Mouse (Mus musculus): Measurements from ENCODE around the gene Inpp5k. TPM values are rescaled to one million over a fixed set of nuclear protein-coding genes. Genes with fewer than 3 reads are reported as not detected.

Gene Inpp5k
- polyA plus RNA-seq, 1 experiment from 2014 or later = 20.6 TPM

GRCm38 (mm10) chr11:75653781-75654470, 23.1 kb downstream of the Inpp5k start:
- peak overlapping the region; percentile 38; the same call in 1 of the 2 replicates for H3K9ac ChIP-seq (ENCODE audit: low read depth, low read length)
- peaks cover 11% of the 10 kb centered on the region for H3K4me1 ChIP-seq (replicated peaks; ENCODE audit: control insufficient read depth, insufficient read depth, low read length)
- H3K27ac ChIP-seq (ENCODE audit: low read depth, low read length) = peak overlapping the region; percentile 83
- H3K36me3 ChIP-seq (ENCODE audit: control insufficient read depth, insufficient read depth) = peaks cover 13% of the 10 kb centered on the region
- under 1% methylated on average over 37 of the region's 45 CpGs for WGBS
- ATAC-seq = peak; percentile 63
- 0 out of 2 replicates have a peak, but pooled peaks have one; percentile 18 for TF ChIP-seq CTCF (IDR thresholded peaks at IDR 0.05; ENCODE audit: low read depth)
- no peaks in the 10 kb centered on the region for H3K9me3 ChIP-seq (ENCODE audit: control insufficient read depth)
- peak overlapping the region; percentile 89 for H3K4me2 ChIP-seq (replicated peaks; ENCODE audit: low read depth)
- no peaks in the 10 kb centered on the region for H3K27me3 ChIP-seq (replicated peaks; ENCODE audit: control insufficient read depth, insufficient read depth, low read length)
- H3K4me3 ChIP-seq (ENCODE audit: low read depth, low read length) = peak overlapping the region; percentile 58

DNA sequence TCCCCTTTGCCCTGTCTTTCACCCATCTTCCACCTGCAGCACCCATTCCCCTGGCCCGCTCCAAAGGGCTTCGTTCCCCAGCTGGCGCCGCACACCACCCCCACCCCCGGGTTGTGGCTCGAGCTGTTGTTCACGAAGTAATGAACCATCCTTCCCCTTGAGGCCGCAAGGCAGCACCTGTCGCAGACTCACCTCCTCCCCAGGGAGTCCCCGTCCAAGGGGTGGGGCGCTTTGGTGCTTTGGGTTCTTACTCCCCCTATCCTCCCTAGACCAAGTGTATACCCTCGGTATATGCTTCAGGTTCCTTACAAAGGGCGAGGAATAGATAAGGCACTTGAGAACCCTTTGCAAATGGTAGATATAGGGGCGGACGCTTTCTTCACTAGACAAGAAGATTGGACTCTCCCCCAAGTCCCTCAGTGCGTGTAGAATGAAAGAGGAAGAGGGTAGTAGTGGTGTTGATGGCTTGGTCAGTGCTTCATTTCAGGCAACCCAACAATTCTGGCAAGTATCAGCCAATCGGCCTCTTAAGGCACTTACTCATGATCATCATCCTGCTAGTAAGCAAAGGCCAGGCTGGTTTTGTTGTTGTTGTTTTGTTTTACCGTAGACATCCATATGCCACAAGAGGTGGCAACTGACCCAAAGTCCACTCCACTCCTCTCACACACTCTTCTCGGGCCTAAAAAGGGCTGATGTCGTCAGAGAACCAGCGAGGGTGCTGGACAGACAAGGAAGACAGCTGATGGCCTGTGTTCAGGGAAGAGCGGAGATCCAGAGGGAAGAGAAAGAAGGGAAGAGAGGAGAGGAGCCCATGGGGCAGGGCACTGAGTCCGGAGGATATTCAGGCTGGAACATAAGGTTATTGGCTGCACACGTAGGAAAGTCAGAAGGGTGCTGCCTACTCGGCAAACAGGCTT, 23.9 kb downstream of the Inpp5k start:
- peak overlapping the region; percentile 38; the same call in 1 of the 2 replicates for H3K9ac ChIP-seq (ENCODE audit: low read depth, low read length)
- no peaks in the 10 kb centered on the region for H3K9me3 ChIP-seq (ENCODE audit: control insufficient read depth)
- no peaks in the 10 kb centered on the region for H3K27me3 ChIP-seq (replicated peaks; ENCODE audit: control insufficient read depth, insufficient read depth, low read length)
- H3K36me3 ChIP-seq (ENCODE audit: control insufficient read depth, insufficient read depth) = peaks cover 18% of the 10 kb centered on the region
- peak overlapping the region; percentile 58 for H3K4me3 ChIP-seq (ENCODE audit: low read depth, low read length)
- peak overlapping the region; percentile 83 for H3K27ac ChIP-seq (ENCODE audit: low read depth, low read length)
- TF ChIP-seq CTCF (IDR thresholded peaks at IDR 0.05; ENCODE audit: low read depth) = no peak
- peaks cover 11% of the 10 kb centered on the region for H3K4me1 ChIP-seq (replicated peaks; ENCODE audit: control insufficient read depth, insufficient read depth, low read length)
- WGBS = 45% methylated on average over 25 of the region's 25 CpGs
- H3K4me2 ChIP-seq (replicated peaks; ENCODE audit: low read depth) = peak overlapping the region; percentile 89
- no peak for ATAC-seq

GRCm38 (mm10) chr11:75655621-75656545, 25.1 kb downstream of the Inpp5k start:
- H3K9me3 ChIP-seq (ENCODE audit: control insufficient read depth) = no peaks in the 10 kb centered on the region
- H3K4me3 ChIP-seq (ENCODE audit: low read depth, low read length) = peak overlapping the region; percentile 57
- peak; percentile 17; the same call in 1 of the 2 replicates for TF ChIP-seq CTCF (IDR thresholded peaks at IDR 0.05; ENCODE audit: low read depth)
- H3K4me1 ChIP-seq (replicated peaks; ENCODE audit: control insufficient read depth, insufficient read depth, low read length) = peaks cover 11% of the 10 kb centered on the region
- H3K9ac ChIP-seq (ENCODE audit: low read depth, low read length) = peak overlapping the region; percentile 82
- H3K36me3 ChIP-seq (ENCODE audit: control insufficient read depth, insufficient read depth) = peaks cover 28% of the 10 kb centered on the region
- H3K27ac ChIP-seq (ENCODE audit: low read depth, low read length) = peak overlapping the region; percentile 83
- no peaks in the 10 kb centered on the region for H3K27me3 ChIP-seq (replicated peaks; ENCODE audit: control insufficient read depth, insufficient read depth, low read length)
- WGBS = under 1% methylated on average over 72 of the region's 78 CpGs
- peak; percentile 58 for ATAC-seq
- H3K4me2 ChIP-seq (replicated peaks; ENCODE audit: low read depth) = peak overlapping the region; percentile 89

DNA sequence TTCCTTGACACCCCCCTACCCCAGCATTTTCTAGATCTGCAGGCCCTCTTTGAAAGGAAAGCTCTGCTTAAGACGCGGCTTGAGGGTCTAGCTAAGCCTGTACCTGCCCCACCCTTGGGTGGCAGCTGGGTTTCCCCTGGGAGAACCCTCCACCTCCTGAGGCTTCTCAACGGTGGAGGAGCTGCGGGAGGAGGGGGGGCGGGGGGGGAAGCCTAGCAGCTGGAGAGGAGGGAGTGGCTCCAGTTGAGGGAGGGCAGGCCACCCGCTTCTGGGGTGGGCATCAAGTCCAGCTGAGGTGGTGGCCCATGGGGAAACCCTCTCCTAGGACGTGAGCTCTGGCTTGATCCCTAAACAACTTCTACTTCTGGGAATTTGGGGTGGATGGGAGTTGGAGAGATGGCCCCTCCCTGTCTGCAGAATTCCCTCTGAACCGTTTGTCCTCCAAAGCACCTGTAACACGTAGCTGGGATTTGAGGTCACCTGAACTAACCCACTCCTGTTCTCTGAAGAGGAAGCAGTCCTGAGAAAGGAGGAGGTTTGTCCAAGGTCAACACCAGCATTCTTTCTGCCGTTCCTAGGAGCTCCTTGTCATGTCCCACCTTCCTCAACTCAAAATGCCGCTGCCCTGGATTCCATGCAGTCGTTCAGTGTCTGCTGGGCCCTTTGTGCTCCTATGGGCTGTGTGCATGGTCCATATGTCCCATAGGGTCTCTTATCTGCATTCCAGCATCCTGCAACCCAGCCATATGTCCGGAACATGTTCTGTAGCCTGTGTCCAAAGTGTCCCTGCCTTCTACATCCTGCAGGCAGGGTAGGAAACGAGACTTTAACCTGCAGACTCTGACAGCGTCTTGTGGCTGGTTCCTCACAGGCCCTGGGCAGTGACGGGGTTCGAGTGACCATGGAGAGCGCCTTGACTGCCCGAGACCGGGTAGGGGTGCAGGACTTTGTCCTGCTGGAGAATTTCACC, 26.1 kb downstream of the Inpp5k start:
- Histone ChIP-seq H3K4me3 (ENCODE audit: low read depth, low read length) (peak overlapping the region; percentile 57), H3K9me3 (ENCODE audit: control insufficient read depth) (no peaks in the 10 kb centered on the region), H3K4me1 (replicated peaks; ENCODE audit: control insufficient read depth, insufficient read depth, low read length) (peaks cover 11% of the 10 kb centered on the region), H3K4me2 (replicated peaks; ENCODE audit: low read depth) (peak overlapping the region; percentile 89), H3K27me3 (replicated peaks; ENCODE audit: control insufficient read depth, insufficient read depth, low read length) (no peaks in the 10 kb centered on the region), H3K9ac (ENCODE audit: low read depth, low read length) (peak overlapping the region; percentile 82), H3K27ac (ENCODE audit: low read depth, low read length) (no peak overlapping the region; the same call in 1 of the 2 replicates), H3K36me3 (ENCODE audit: control insufficient read depth, insufficient read depth) (peaks cover 38% of the 10 kb centered on the region)
- 48% methylated on average over 20 of the region's 20 CpGs for WGBS
- no peak for TF ChIP-seq CTCF (IDR thresholded peaks at IDR 0.05; ENCODE audit: low read depth)
- ATAC-seq = no peak

GRCm38 (mm10) chr11:75657841-75658240, 27.1 kb downstream of the Inpp5k start:
- Histone ChIP-seq H3K27me3 (replicated peaks; ENCODE audit: control insufficient read depth, insufficient read depth, low read length) (no peaks in the 10 kb centered on the region), H3K4me3 (ENCODE audit: low read depth, low read length) (no peak overlapping the region), H3K4me2 (replicated peaks; ENCODE audit: low read depth) (no peak overlapping the region), H3K4me1 (replicated peaks; ENCODE audit: control insufficient read depth, insufficient read depth, low read length) (peaks cover 8% of the 10 kb centered on the region), H3K27ac (ENCODE audit: low read depth, low read length) (no peak overlapping the region), H3K36me3 (ENCODE audit: control insufficient read depth, insufficient read depth) (peaks cover 46% of the 10 kb centered on the region), H3K9me3 (ENCODE audit: control insufficient read depth) (no peaks in the 10 kb centered on the region), H3K9ac (ENCODE audit: low read depth, low read length) (no peak overlapping the region)
- ATAC-seq = no peak
- TF ChIP-seq CTCF (IDR thresholded peaks at IDR 0.05; ENCODE audit: low read depth) = no peak

All from intestine, postnatal 0 days (tissue).